Mouse (Mus musculus): Measurements from ENCODE around the gene Ddn. TPM values are rescaled to one million over a fixed set of nuclear protein-coding genes. Genes with fewer than 3 reads are reported as not detected.

The Ddn gene
- polyA plus RNA-seq, 1 experiment from 2014 or later = not detected

DNA sequence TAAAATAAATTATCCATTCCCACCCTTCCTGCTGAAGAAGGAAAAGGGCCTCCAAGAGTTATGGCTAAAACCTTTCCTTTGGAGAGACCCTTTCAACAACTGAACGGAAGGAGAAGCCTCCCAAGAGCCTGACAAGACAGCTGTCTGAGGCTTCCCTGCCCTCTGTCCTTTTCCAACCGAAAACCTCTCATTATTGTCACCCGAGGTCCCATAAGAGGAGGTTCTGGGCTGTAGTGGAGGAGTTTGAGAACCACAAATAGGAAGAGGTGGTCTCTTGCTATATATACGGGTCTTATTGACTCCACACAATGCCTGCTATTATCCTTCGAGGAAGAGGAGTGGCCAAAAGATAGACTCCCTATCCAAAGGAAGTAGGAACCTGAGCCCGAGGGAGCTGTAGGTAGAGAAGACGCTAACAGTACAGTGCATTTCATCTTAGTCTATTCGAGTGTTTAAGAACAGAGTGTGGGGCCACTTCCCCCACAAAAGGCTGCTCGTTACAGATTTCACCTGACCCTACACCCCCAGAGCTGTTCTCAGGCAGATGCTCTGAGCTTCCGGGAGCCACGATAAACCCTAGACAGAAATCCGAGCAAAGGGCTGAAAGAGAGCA lies 37.4 kb downstream of the Ddn start:
- Histone ChIP-seq H3K27me3 (ENCODE audit: control insufficient read depth, insufficient read depth, low read length) (peaks cover 64% of the 10 kb centered on the region), H3K9me3 (ENCODE audit: control insufficient read depth, low read length) (no peaks in the 10 kb centered on the region), H3K27ac (replicated peaks; ENCODE audit: low read depth, low read length) (no peak overlapping the region), H3K36me3 (ENCODE audit: control insufficient read depth, insufficient read depth, low read length) (no peaks in the 10 kb centered on the region), H3K9ac (ENCODE audit: low read length) (no peak overlapping the region), H3K4me2 (ENCODE audit: low read depth, severe bottlenecking) (peak overlapping the region; percentile 33; the same call in 1 of the 2 replicates), H3K4me3 (ENCODE audit: low read depth, low read length) (peak overlapping the region; percentile 21; the same call in 1 of the 2 replicates), H3K4me1 (ENCODE audit: control insufficient read depth, insufficient read depth, low read length) (peaks cover 16% of the 10 kb centered on the region)
- ATAC-seq (ENCODE audit: insufficient number of reproducible peaks, low FRiP score, low TSS enrichment, low read depth) (no peak), DNase-seq (ENCODE audit: low spot score) (no peak)
- WGBS = 6% methylated on average over 12 of the region's 12 CpGs

DNA sequence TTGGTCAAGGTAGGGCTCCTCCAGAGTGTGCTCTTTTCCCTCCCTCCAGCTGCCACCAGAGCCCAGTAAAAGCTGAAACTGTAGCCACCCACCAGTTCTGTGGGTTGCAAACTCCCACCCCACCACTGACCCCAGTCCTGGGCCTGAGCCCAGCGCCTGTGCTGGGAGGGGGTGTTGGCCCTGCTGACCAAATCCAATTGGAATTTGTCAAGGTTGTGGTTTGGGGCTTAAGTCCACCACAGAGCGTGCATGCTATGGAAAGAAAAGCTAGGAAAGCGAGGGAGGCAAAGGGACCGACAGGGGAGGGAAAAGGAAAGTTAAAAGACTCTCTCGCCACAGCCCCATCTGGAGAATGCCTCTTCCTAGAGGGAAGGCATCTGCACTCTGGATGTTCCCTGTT lies 41.0 kb downstream of the Ddn start:
- H3K27me3 ChIP-seq (ENCODE audit: control insufficient read depth, insufficient read depth, low read length) = peaks cover 31% of the 10 kb centered on the region
- DNase-seq (ENCODE audit: low spot score) (no peak), ATAC-seq (ENCODE audit: insufficient number of reproducible peaks, low FRiP score, low TSS enrichment, low read depth) (no peak)
- H3K4me1 ChIP-seq (ENCODE audit: control insufficient read depth, insufficient read depth, low read length) = peaks cover 12% of the 10 kb centered on the region
- no peaks in the 10 kb centered on the region for H3K36me3 ChIP-seq (ENCODE audit: control insufficient read depth, insufficient read depth, low read length)
- H3K4me3 ChIP-seq (ENCODE audit: low read depth, low read length) = no peak overlapping the region
- 22% methylated on average over 5 of the region's 5 CpGs for WGBS
- H3K4me2 ChIP-seq (ENCODE audit: low read depth, severe bottlenecking) = no peak overlapping the region
- no peak overlapping the region for H3K9ac ChIP-seq (ENCODE audit: low read length)
- H3K27ac ChIP-seq (replicated peaks; ENCODE audit: low read depth, low read length) = no peak overlapping the region
- H3K9me3 ChIP-seq (ENCODE audit: control insufficient read depth, low read length) = no peaks in the 10 kb centered on the region

DNA sequence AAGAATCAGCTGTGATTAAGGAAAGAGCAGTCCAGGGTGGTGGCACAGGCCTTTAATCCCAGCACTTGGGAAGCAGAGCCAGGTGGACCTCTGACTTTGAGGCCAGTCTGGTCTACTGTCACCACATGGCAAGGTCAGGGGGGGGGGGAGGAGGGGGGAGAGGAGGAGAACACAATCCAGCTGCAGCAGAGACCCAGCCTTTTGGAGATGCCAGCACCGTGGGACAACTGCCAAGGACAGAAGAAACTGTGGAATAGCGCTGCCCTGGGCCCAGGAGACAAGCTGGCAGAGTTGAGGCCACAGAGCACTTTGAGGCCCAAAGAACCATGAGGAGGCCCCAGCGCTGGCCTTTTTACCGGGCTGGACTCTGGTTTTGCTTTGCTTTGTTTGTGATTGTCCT lies 43.4 kb downstream of the Ddn start:
- no peak for DNase-seq (ENCODE audit: low spot score)
- Histone ChIP-seq H3K4me2 (ENCODE audit: low read depth, severe bottlenecking) (no peak overlapping the region), H3K4me3 (ENCODE audit: low read depth, low read length) (no peak overlapping the region), H3K9me3 (ENCODE audit: control insufficient read depth, low read length) (no peaks in the 10 kb centered on the region), H3K9ac (ENCODE audit: low read length) (no peak overlapping the region), H3K4me1 (ENCODE audit: control insufficient read depth, insufficient read depth, low read length) (peaks cover 15% of the 10 kb centered on the region), H3K27ac (replicated peaks; ENCODE audit: low read depth, low read length) (no peak overlapping the region), H3K36me3 (ENCODE audit: control insufficient read depth, insufficient read depth, low read length) (no peaks in the 10 kb centered on the region), H3K27me3 (ENCODE audit: control insufficient read depth, insufficient read depth, low read length) (peaks cover 8% of the 10 kb centered on the region)
- ATAC-seq (ENCODE audit: insufficient number of reproducible peaks, low FRiP score, low TSS enrichment, low read depth) = no peak
- 67% methylated on average over 4 of the region's 4 CpGs for WGBS

DNA sequence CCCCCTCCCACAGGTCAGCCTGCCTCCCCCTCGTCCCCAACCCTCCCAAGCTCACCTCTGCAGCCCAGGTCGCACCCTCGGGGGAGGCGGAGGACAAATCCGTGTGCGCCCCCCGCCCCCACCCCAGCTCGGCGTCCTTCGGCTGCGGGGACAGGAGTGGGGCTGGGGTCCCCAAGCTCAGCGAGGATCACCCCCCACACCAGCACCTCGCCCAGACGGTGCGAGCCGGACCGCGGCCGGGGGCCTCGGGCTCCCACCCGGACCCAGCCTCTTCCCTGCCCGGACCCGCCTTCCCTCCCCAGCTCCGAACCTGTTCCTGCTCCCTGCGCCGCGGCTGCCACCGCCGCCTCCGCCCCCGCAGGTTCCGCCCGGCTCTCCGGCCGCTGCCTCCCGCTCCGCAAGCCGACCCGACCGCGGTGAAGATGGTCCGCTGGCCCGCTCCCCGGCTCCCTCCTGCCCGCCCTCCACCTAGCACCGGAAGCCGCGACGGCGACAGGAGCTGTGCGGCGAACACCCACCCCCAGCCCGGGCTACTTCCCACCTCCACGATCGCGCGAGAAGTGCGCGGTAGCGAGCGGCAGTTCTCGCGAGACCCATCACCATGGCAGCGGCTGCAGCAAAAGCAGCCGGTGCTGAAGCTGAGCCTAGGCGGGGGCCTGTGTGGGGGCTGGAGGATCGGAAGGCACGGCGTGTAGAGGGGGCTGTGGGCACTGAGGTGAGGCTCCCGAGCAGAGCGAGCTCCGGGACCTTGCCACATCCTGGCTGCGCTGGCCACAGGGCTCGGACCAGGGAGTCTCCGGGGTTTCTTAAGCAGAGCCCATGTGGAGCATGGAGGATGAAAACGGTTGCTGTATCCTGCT lies 46.4 kb downstream of the Ddn start, which contains the start of gene Arf3:
Gene Arf3 (minus strand): TSS at position 545 of the 860 bp plus-strand sequence.
- DNase-seq (ENCODE audit: low spot score) = peak; percentile 98
- Histone ChIP-seq H3K27me3 (ENCODE audit: control insufficient read depth, insufficient read depth, low read length) (peaks cover 4% of the 10 kb centered on the region; the same call in 1 of the 2 replicates), H3K36me3 (ENCODE audit: control insufficient read depth, insufficient read depth, low read length) (peaks cover 2% of the 10 kb centered on the region; the same call in 1 of the 2 replicates), H3K4me2 (ENCODE audit: low read depth, severe bottlenecking) (peak within 1 kb of the TSS; percentile 81), H3K9me3 (ENCODE audit: control insufficient read depth, low read length) (no peaks in the 10 kb centered on the region), H3K4me1 (ENCODE audit: control insufficient read depth, insufficient read depth, low read length) (peaks cover 15% of the 10 kb centered on the region), H3K27ac (replicated peaks; ENCODE audit: low read depth, low read length) (peak within 1 kb of the TSS; percentile 73), H3K4me3 (ENCODE audit: low read depth, low read length) (peak within 1 kb of the TSS; percentile 99), H3K9ac (ENCODE audit: low read length) (peak within 1 kb of the TSS; percentile 83)
- ATAC-seq (ENCODE audit: insufficient number of reproducible peaks, low FRiP score, low TSS enrichment, low read depth) = peak; percentile 89
- WGBS = under 1% methylated on average over 75 of the region's 76 CpGs

DNA sequence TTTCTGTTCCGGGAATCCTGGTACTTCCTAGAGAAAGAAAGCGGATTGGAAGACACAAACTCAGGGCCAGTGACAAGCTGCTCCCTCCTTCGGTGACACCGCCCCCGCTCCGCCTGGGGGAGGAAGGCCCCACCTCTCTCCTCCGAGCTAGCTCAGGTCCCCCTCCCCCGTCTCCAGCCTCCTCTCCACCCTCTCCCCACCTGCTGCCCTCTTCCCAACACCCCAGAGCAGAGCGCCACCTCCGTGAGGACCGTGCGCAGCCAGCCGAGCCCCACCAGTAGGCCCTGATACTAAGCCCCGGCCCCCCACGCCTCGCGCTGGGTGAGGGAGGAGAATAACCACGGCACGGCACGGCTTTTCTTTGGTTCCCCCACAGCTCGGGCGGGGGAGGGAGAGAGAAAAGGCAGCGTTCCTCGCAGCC lies 47.1 kb downstream of the Ddn start:
- peak; percentile 80 for DNase-seq (ENCODE audit: low spot score)
- ATAC-seq (ENCODE audit: insufficient number of reproducible peaks, low FRiP score, low TSS enrichment, low read depth) = peak; percentile 72
- peaks cover 4% of the 10 kb centered on the region; the same call in 1 of the 2 replicates for H3K27me3 ChIP-seq (ENCODE audit: control insufficient read depth, insufficient read depth, low read length)
- H3K9ac ChIP-seq (ENCODE audit: low read length) = peak overlapping the region; percentile 83
- H3K9me3 ChIP-seq (ENCODE audit: control insufficient read depth, low read length) = no peaks in the 10 kb centered on the region
- peaks cover 15% of the 10 kb centered on the region for H3K4me1 ChIP-seq (ENCODE audit: control insufficient read depth, insufficient read depth, low read length)
- H3K36me3 ChIP-seq (ENCODE audit: control insufficient read depth, insufficient read depth, low read length) = peaks cover 2% of the 10 kb centered on the region; the same call in 1 of the 2 replicates
- H3K4me2 ChIP-seq (ENCODE audit: low read depth, severe bottlenecking) = peak overlapping the region; percentile 81
- peak overlapping the region; percentile 73 for H3K27ac ChIP-seq (replicated peaks; ENCODE audit: low read depth, low read length)
- H3K4me3 ChIP-seq (ENCODE audit: low read depth, low read length) = peak overlapping the region; percentile 99
- under 1% methylated on average over 21 of the region's 24 CpGs for WGBS

DNA sequence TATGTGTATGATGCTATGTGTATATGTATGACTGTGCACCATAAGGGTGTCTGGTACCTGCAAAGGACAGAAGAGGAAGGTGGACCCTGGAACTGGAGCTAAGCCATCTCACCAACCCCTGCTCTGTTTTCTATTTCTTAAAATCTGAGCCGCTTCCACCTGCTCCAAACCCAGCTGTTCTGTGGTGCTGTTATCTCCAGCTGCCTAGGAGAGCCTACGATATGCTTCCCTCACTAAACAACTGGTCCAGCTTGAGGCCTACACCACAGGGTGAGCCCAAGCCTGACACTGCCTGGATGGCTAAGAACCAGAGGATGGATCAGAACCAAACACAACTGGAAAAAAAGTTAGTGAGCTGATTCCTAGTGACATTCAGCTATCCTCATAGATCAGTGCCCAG lies 55.2 kb downstream of the Ddn start:
- no peak for ATAC-seq (ENCODE audit: insufficient number of reproducible peaks, low FRiP score, low TSS enrichment, low read depth)
- Histone ChIP-seq H3K9ac (ENCODE audit: low read length) (no peak overlapping the region), H3K36me3 (ENCODE audit: control insufficient read depth, insufficient read depth, low read length) (peaks cover 2% of the 10 kb centered on the region; the same call in 1 of the 2 replicates), H3K27me3 (ENCODE audit: control insufficient read depth, insufficient read depth, low read length) (no peaks in the 10 kb centered on the region), H3K27ac (replicated peaks; ENCODE audit: low read depth, low read length) (no peak overlapping the region), H3K4me3 (ENCODE audit: low read depth, low read length) (no peak overlapping the region), H3K4me1 (ENCODE audit: control insufficient read depth, insufficient read depth, low read length) (no peaks in the 10 kb centered on the region), H3K4me2 (ENCODE audit: low read depth, severe bottlenecking) (no peak overlapping the region), H3K9me3 (ENCODE audit: control insufficient read depth, low read length) (no peaks in the 10 kb centered on the region)
- DNase-seq (ENCODE audit: low spot score) = no peak
- WGBS = 89% methylated on average over 2 of the region's 2 CpGs

Other genes starting within 250 kb of the Ddn start
- gene Ccnt1, start 238.6 kb downstream of the Ddn start, polyA plus RNA-seq (2014; fragmentation: Nextera tagmentation; extraction: Ambion mirVana) = 62.9 and 66.2 TPM in 2 replicates
- 0.29 TPM in 1 of 2 replicates, not detected in the other for gene 4930415O20Rik, start 238.5 kb downstream of the Ddn start, polyA plus RNA-seq (2014; fragmentation: Nextera tagmentation; extraction: Ambion mirVana)
- gene Adcy6, start 199.4 kb downstream of the Ddn start, polyA plus RNA-seq (2014; fragmentation: Nextera tagmentation; extraction: Ambion mirVana) = 16.2 and 18.9 TPM in 2 replicates
- 23.4 and 25.1 TPM in 2 replicates for gene Cacnb3, start 178.7 kb downstream of the Ddn start, polyA plus RNA-seq (2014; fragmentation: Nextera tagmentation; extraction: Ambion mirVana)
- gene Ddx23, start 146.6 kb downstream of the Ddn start, polyA plus RNA-seq (2014; fragmentation: Nextera tagmentation; extraction: Ambion mirVana) = 24.8 and 27.7 TPM in 2 replicates
- 0.29 and 0.37 TPM in 2 replicates for gene Rnd1, start 132.0 kb downstream of the Ddn start, polyA plus RNA-seq (2014; fragmentation: Nextera tagmentation; extraction: Ambion mirVana)
- 0.48 and 1.3 TPM in 2 replicates for gene Ccdc65, start 101.3 kb downstream of the Ddn start, polyA plus RNA-seq (2014; fragmentation: Nextera tagmentation; extraction: Ambion mirVana)
- gene Fkbp11, start 81.3 kb downstream of the Ddn start, polyA plus RNA-seq (2014; fragmentation: Nextera tagmentation; extraction: Ambion mirVana) = 24.3 and 25.7 TPM in 2 replicates
- gene Arf3, start 46.3 kb downstream of the Ddn start, polyA plus RNA-seq (2014; fragmentation: Nextera tagmentation; extraction: Ambion mirVana) = 34.7 and 36.4 TPM in 2 replicates
- 0.81 and 1.5 TPM in 2 replicates for gene Wnt10b, start 31.3 kb downstream of the Ddn start, polyA plus RNA-seq (2014; fragmentation: Nextera tagmentation; extraction: Ambion mirVana)
- gene Wnt1, start 19.6 kb downstream of the Ddn start, polyA plus RNA-seq (2014; fragmentation: Nextera tagmentation; extraction: Ambion mirVana) = not detected in 2 replicates
- gene Prkag1, start 22.0 kb upstream of the Ddn start, polyA plus RNA-seq (2014; fragmentation: Nextera tagmentation; extraction: Ambion mirVana) = 79.3 and 84.6 TPM in 2 replicates
- 17.6 and 21.6 TPM in 2 replicates for gene Kmt2d, start 61.7 kb upstream of the Ddn start, polyA plus RNA-seq (2014; fragmentation: Nextera tagmentation; extraction: Ambion mirVana)
- 19.8 and 22.2 TPM in 2 replicates for gene Rhebl1, start 85.0 kb upstream of the Ddn start, polyA plus RNA-seq (2014; fragmentation: Nextera tagmentation; extraction: Ambion mirVana)
- gene Dhh, start 89.0 kb upstream of the Ddn start, polyA plus RNA-seq (2014; fragmentation: Nextera tagmentation; extraction: Ambion mirVana) = 0.15 and 0.23 TPM in 2 replicates
- 5.5 and 6.2 TPM in 2 replicates for gene Lmbr1l, start 108.7 kb upstream of the Ddn start, polyA plus RNA-seq (2014; fragmentation: Nextera tagmentation; extraction: Ambion mirVana)
- 2,238 and 2,358 TPM in 2 replicates for gene Tuba1b, start 125.1 kb upstream of the Ddn start, polyA plus RNA-seq (2014; fragmentation: Nextera tagmentation; extraction: Ambion mirVana)
- not detected in 2 replicates for gene Gm49450, start 144.1 kb upstream of the Ddn start, polyA plus RNA-seq (2014; fragmentation: Nextera tagmentation; extraction: Ambion mirVana)
- 1,453 and 1,516 TPM in 2 replicates for gene Tuba1a, start 144.2 kb upstream of the Ddn start, polyA plus RNA-seq (2014; fragmentation: Nextera tagmentation; extraction: Ambion mirVana)
- gene Tuba1c, start 220.4 kb upstream of the Ddn start, polyA plus RNA-seq (2014; fragmentation: Nextera tagmentation; extraction: Ambion mirVana) = 146 and 157 TPM in 2 replicates
- gene Prph, start 245.7 kb upstream of the Ddn start, polyA plus RNA-seq (2014; fragmentation: Nextera tagmentation; extraction: Ambion mirVana) = 0.10 and 0.11 TPM in 2 replicates